Mouse (Mus musculus): Measurements from ENCODE around the gene Wnt11.

Wnt11 gene

GRCm38 (mm10) chr7:98901120-98901519, 66.2 kb downstream of the Wnt11 start:
- no peak for DNase-seq (ENCODE audit: extremely low read depth, low read depth, low spot score)

DNA sequence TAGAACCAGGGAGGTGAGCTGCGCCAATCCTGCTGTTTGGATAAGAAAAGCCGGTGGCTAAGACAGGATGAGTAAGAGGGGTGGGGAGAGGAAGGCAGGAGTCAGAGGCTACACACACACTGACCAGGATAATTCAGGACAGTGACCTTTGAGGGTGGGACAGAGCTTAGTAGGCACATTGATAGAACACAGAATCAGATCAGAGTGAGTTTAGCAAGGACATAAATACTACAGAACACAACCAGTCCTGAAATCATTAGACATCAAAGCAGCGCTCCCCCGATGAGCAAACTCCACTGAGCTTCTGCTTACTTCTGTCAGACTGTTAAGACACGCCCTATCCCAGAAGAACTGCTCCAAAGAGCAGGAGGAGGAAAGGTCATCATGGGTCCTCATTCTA, 69.0 kb downstream of the Wnt11 start:
- no peak for DNase-seq (ENCODE audit: extremely low read depth, low read depth, low spot score)
